Mouse (Mus musculus): ENCODE data around the gene Amdhd2. TPM values are rescaled to one million over a fixed set of nuclear protein-coding genes. Genes with fewer than 3 reads are reported as not detected.

The Amdhd2 gene
- polyA plus RNA-seq, 1 experiment: 57.6 TPM

GRCm38 (mm10) chr17:24205284-24205888 lies 41.8 kb upstream of the Amdhd2 start, which contains the start of gene Tbc1d24:
Gene Tbc1d24, minus strand, starts transcription at chr17:24205562.
- 1% methylated on average over 65 of the region's 65 CpGs for WGBS
- no peak within 1 kb of the TSS for H3K27ac ChIP-seq (ENCODE audit: control insufficient read depth, insufficient read depth, low read length)
- H3K4me3 ChIP-seq (ENCODE audit: control insufficient read depth, insufficient read depth, low read length): peak within 1 kb of the TSS; percentile 81

GRCm38 (mm10) chr17:24204846-24205245 lies 41.3 kb upstream of the Amdhd2 start:
- H3K4me1 ChIP-seq (replicated peaks; ENCODE audit: control insufficient read depth, insufficient read depth, low read length): peaks cover 27% of the 10 kb centered on the region

More at GRCm38 (mm10) chr17:24205284-24205888, 41.8 kb upstream of the Amdhd2 start, which contains the start of gene Tbc1d24:
- H3K4me1 ChIP-seq (replicated peaks; ENCODE audit: control insufficient read depth, insufficient read depth, low read length): peaks cover 27% of the 10 kb centered on the region
- H3K36me3 ChIP-seq (ENCODE audit: control insufficient read depth, insufficient read depth, low read length): no peaks in the 10 kb centered on the region
- DNase-seq: peak; percentile 85
- H3K27me3 ChIP-seq (ENCODE audit: control insufficient read depth, insufficient read depth, low read length): peaks cover 11% of the 10 kb centered on the region; the same call in 1 of the 2 replicates
- no peak for TF ChIP-seq POLR2A (IDR thresholded peaks at IDR 0.05; ENCODE audit: control insufficient read depth, extremely low read depth, insufficient read depth, low read length, poor library complexity)
- TF ChIP-seq CTCF (IDR thresholded peaks at IDR 0.05; ENCODE audit: borderline replicate concordance, control insufficient read depth, extremely low read depth, insufficient read depth, low read length, poor library complexity): no peak

GRCm38 (mm10) chr17:24203611-24204534 lies 40.3 kb upstream of the Amdhd2 start:
- peaks cover 25% of the 10 kb centered on the region for H3K4me1 ChIP-seq (replicated peaks; ENCODE audit: control insufficient read depth, insufficient read depth, low read length)
- H3K27me3 ChIP-seq (ENCODE audit: control insufficient read depth, insufficient read depth, low read length): peaks cover 9% of the 10 kb centered on the region; the same call in 1 of the 2 replicates
- WGBS: 95% methylated on average over 3 of the region's 3 CpGs
- H3K36me3 ChIP-seq (ENCODE audit: control insufficient read depth, insufficient read depth, low read length): no peaks in the 10 kb centered on the region
- no peak for TF ChIP-seq POLR2A (IDR thresholded peaks at IDR 0.05; ENCODE audit: control insufficient read depth, extremely low read depth, insufficient read depth, low read length, poor library complexity)
- TF ChIP-seq CTCF (IDR thresholded peaks at IDR 0.05; ENCODE audit: borderline replicate concordance, control insufficient read depth, extremely low read depth, insufficient read depth, low read length, poor library complexity): no peak
- H3K27ac ChIP-seq (ENCODE audit: control insufficient read depth, insufficient read depth, low read length): no peak overlapping the region
- H3K4me3 ChIP-seq (ENCODE audit: control insufficient read depth, insufficient read depth, low read length): no peak overlapping the region
- no peak for DNase-seq

More at GRCm38 (mm10) chr17:24204846-24205245, 41.3 kb upstream of the Amdhd2 start:
- TF ChIP-seq CTCF (IDR thresholded peaks at IDR 0.05; ENCODE audit: borderline replicate concordance, control insufficient read depth, extremely low read depth, insufficient read depth, low read length, poor library complexity) (no peak), POLR2A (IDR thresholded peaks at IDR 0.05; ENCODE audit: control insufficient read depth, extremely low read depth, insufficient read depth, low read length, poor library complexity) (no peak)
- Histone ChIP-seq H3K27ac (ENCODE audit: control insufficient read depth, insufficient read depth, low read length) (no peak overlapping the region), H3K27me3 (ENCODE audit: control insufficient read depth, insufficient read depth, low read length) (peaks cover 11% of the 10 kb centered on the region; the same call in 1 of the 2 replicates), H3K4me3 (ENCODE audit: control insufficient read depth, insufficient read depth, low read length) (peak overlapping the region; percentile 81), H3K36me3 (ENCODE audit: control insufficient read depth, insufficient read depth, low read length) (no peaks in the 10 kb centered on the region)
- no peak for DNase-seq
- 4% methylated on average over 7 of the region's 7 CpGs for WGBS

- Histone ChIP-seq H3K4me3 (ENCODE audit: control insufficient read depth, insufficient read depth, low read length) (no peak overlapping the region), H3K36me3 (ENCODE audit: control insufficient read depth, insufficient read depth, low read length) (no peaks in the 10 kb centered on the region), H3K27me3 (ENCODE audit: control insufficient read depth, insufficient read depth, low read length) (peaks cover 2% of the 10 kb centered on the region; the same call in 1 of the 2 replicates), H3K4me1 (replicated peaks; ENCODE audit: control insufficient read depth, insufficient read depth, low read length) (peaks cover 20% of the 10 kb centered on the region), H3K27ac (ENCODE audit: control insufficient read depth, insufficient read depth, low read length) (no peak overlapping the region)
- WGBS: 94% methylated on average over 4 of the region's 4 CpGs
- no peak for TF ChIP-seq POLR2A (IDR thresholded peaks at IDR 0.05; ENCODE audit: control insufficient read depth, extremely low read depth, insufficient read depth, low read length, poor library complexity)
- TF ChIP-seq CTCF (IDR thresholded peaks at IDR 0.05; ENCODE audit: borderline replicate concordance, control insufficient read depth, extremely low read depth, insufficient read depth, low read length, poor library complexity): no peak
- DNase-seq: no peak
Observed at GRCm38 (mm10) chr17:24203068-24203467, 39.5 kb upstream of the Amdhd2 start.

GRCm38 (mm10) chr17:24201092-24201491 lies 37.5 kb upstream of the Amdhd2 start:
- no peak overlapping the region for H3K4me3 ChIP-seq (ENCODE audit: control insufficient read depth, insufficient read depth, low read length)
- TF ChIP-seq CTCF (IDR thresholded peaks at IDR 0.05; ENCODE audit: borderline replicate concordance, control insufficient read depth, extremely low read depth, insufficient read depth, low read length, poor library complexity): no peak
- no peak for TF ChIP-seq POLR2A (IDR thresholded peaks at IDR 0.05; ENCODE audit: control insufficient read depth, extremely low read depth, insufficient read depth, low read length, poor library complexity)
- no peaks in the 10 kb centered on the region for H3K36me3 ChIP-seq (ENCODE audit: control insufficient read depth, insufficient read depth, low read length)
- no peaks in the 10 kb centered on the region; the same call in 1 of the 2 replicates for H3K27me3 ChIP-seq (ENCODE audit: control insufficient read depth, insufficient read depth, low read length)
- H3K27ac ChIP-seq (ENCODE audit: control insufficient read depth, insufficient read depth, low read length): no peak overlapping the region
- no peak for DNase-seq
- 78% methylated on average over 4 of the region's 4 CpGs for WGBS
- H3K4me1 ChIP-seq (replicated peaks; ENCODE audit: control insufficient read depth, insufficient read depth, low read length): peaks cover 13% of the 10 kb centered on the region

GRCm38 (mm10) chr17:24199741-24200140 lies 36.2 kb upstream of the Amdhd2 start:
- 90% methylated on average over 4 of the region's 4 CpGs for WGBS
- Histone ChIP-seq H3K4me1 (replicated peaks; ENCODE audit: control insufficient read depth, insufficient read depth, low read length) (peaks cover 2% of the 10 kb centered on the region), H3K4me3 (ENCODE audit: control insufficient read depth, insufficient read depth, low read length) (no peak overlapping the region), H3K36me3 (ENCODE audit: control insufficient read depth, insufficient read depth, low read length) (no peaks in the 10 kb centered on the region), H3K27ac (ENCODE audit: control insufficient read depth, insufficient read depth, low read length) (no peak overlapping the region), H3K27me3 (ENCODE audit: control insufficient read depth, insufficient read depth, low read length) (no peaks in the 10 kb centered on the region)
- DNase-seq: no peak
- no peak for TF ChIP-seq CTCF (IDR thresholded peaks at IDR 0.05; ENCODE audit: borderline replicate concordance, control insufficient read depth, extremely low read depth, insufficient read depth, low read length, poor library complexity)
- TF ChIP-seq POLR2A (IDR thresholded peaks at IDR 0.05; ENCODE audit: control insufficient read depth, extremely low read depth, insufficient read depth, low read length, poor library complexity): no peak
